Mouse (Mus musculus) heart, postnatal 0 days (tissue): ENCODE measurements at regions not wholly inside any gene's neighbourhood (a gene's known extent, or its start where the extent isn't known, plus 50 kb on each side); places are given as distances from the start of the nearest gene placed in this dataset.

ENCODE experiments used
- ATAC-seq: fragments of 200-750 bp; cut with Nextera tagmentation; 2 replicates; pipeline ENCODE4 v1.8.0; 2017; ENCODE audit warnings: low read depth, moderate number of reproducible peaks, moderate library complexity; ENCODE audit not compliant: insufficient read depth
- DNase-seq: peaks from one replicate; pipeline ENCODE4 v3.0.0-alpha.2; 2016; ENCODE audit warnings: low spot score
- H3K27ac ChIP-seq: fragments of 300-500 bp; sonication (generic); 2 replicates; pipeline ENCODE4 v1.5.1; 2014; ENCODE audit warnings: low read depth, mild to moderate bottlenecking
- H3K27me3 ChIP-seq: fragments of 300-500 bp; sonication (generic); 2 replicates; pipeline ENCODE4 v1.6.1; 2014; ENCODE audit warnings: low read length, mixed read lengths; ENCODE audit not compliant: control insufficient read depth, insufficient read depth
- H3K36me3 ChIP-seq: fragments of 300-500 bp; sonication (generic); replicated peaks from 2 replicates; pipeline ENCODE4 v1.6.1; 2014; ENCODE audit warnings: low read length, mixed read lengths; ENCODE audit not compliant: control insufficient read depth, insufficient read depth
- H3K4me1 ChIP-seq: fragments of 300-500 bp; sonication (generic); 2 replicates; pipeline ENCODE4 v1.6.1; 2014; ENCODE audit warnings: antibody characterized with exemption; ENCODE audit not compliant: control insufficient read depth, insufficient read depth
- H3K4me2 ChIP-seq: fragments of 300-500 bp; sonication (generic); 2 replicates; pipeline ENCODE4 v1.6.1; 2014; ENCODE audit warnings: low read depth, mild to moderate bottlenecking, low read length, moderate library complexity
- H3K4me3 ChIP-seq: fragments of 300-500 bp; sonication (generic); 2 replicates; pipeline ENCODE4 v1.5.1; 2014; ENCODE audit warnings: low read depth, low read length
- H3K9ac ChIP-seq: fragments of 300-500 bp; sonication (generic); replicated peaks from 2 replicates; pipeline ENCODE4 v1.6.1; 2014; ENCODE audit warnings: low read depth, low read length, mixed read lengths
- H3K9me3 ChIP-seq: fragments of 300-500 bp; sonication (generic); replicated peaks from 2 replicates; pipeline ENCODE4 v1.6.1; 2016; ENCODE audit warnings: low read length; ENCODE audit not compliant: control insufficient read depth
- CTCF ChIP-seq: IDR thresholded peaks from 2 replicates; pipeline ENCODE4 v1.5.1; 2016; ENCODE audit warnings: antibody characterized with exemption, control low read depth, low read depth
- EP300 ChIP-seq: IDR thresholded peaks from 2 replicates; pipeline ENCODE4 v1.6.1; 2016; ENCODE audit warnings: antibody characterized with exemption, low read depth
- WGBS: fragments of 180-500 bp; shearing (Covaris S2); extraction: QIAGEN DNeasy Blood & Tissue Kit; methylation state at CpG from one replicate; pipeline ENCODE4 v1.1.7; 2014; 5-methylcytosine and 5-hydroxymethylcytosine counted together

- H3K4me2 ChIP-seq = no peak overlapping the region
- no peak overlapping the region for H3K9ac ChIP-seq
- no peaks in the 10 kb centered on the region for H3K4me1 ChIP-seq
- TF ChIP-seq EP300 (no peak), CTCF (no peak)
- WGBS = 71% methylated on average over 8 of the region's 8 CpGs
- H3K36me3 ChIP-seq = no peaks in the 10 kb centered on the region
- ATAC-seq (no peak), DNase-seq (no peak)
- no peak overlapping the region for H3K27ac ChIP-seq
- no peak overlapping the region for H3K4me3 ChIP-seq
- no peaks in the 10 kb centered on the region for H3K9me3 ChIP-seq
- no peaks in the 10 kb centered on the region for H3K27me3 ChIP-seq
These were observed 160.9 kb upstream of the Mphosph6 start for GRCm38 (mm10) chr8:117962666-117963065.

GRCm38 (mm10) chr8:117959501-117959900 lies 157.8 kb upstream of the Mphosph6 start:
- Histone ChIP-seq H3K9ac (no peak overlapping the region), H3K4me2 (no peak overlapping the region), H3K36me3 (no peaks in the 10 kb centered on the region), H3K4me3 (no peak overlapping the region), H3K27me3 (0 out of 2 replicates have a peak, but pooled peaks cover 5% of the 10 kb centered on the region), H3K9me3 (no peaks in the 10 kb centered on the region), H3K27ac (no peak overlapping the region), H3K4me1 (no peaks in the 10 kb centered on the region)
- ATAC-seq = no peak
- 71% methylated on average over 8 of the region's 8 CpGs for WGBS
- DNase-seq = no peak
- TF ChIP-seq EP300 (no peak), CTCF (no peak)

- H3K4me1 ChIP-seq = no peaks in the 10 kb centered on the region
- H3K9ac ChIP-seq = no peak overlapping the region
- H3K9me3 ChIP-seq = no peaks in the 10 kb centered on the region
- H3K27me3 ChIP-seq = 0 out of 2 replicates have a peak, but pooled peaks cover 7% of the 10 kb centered on the region
- 31% methylated on average over 3 of the region's 3 CpGs for WGBS
- no peak overlapping the region for H3K4me2 ChIP-seq
- TF ChIP-seq EP300 (no peak), CTCF (0 out of 2 replicates have a peak, but pooled peaks have one; percentile 9)
- ATAC-seq = no peak
- no peak overlapping the region for H3K4me3 ChIP-seq
- no peaks in the 10 kb centered on the region for H3K36me3 ChIP-seq
- no peak overlapping the region for H3K27ac ChIP-seq
- DNase-seq = no peak
These were observed 157.2 kb upstream of the Mphosph6 start for GRCm38 (mm10) chr8:117958914-117959313.

GRCm38 (mm10) chr8:117951656-117952055 lies 149.9 kb upstream of the Mphosph6 start:
- H3K36me3 ChIP-seq = no peaks in the 10 kb centered on the region
- no peak overlapping the region for H3K9ac ChIP-seq
- WGBS = 33% methylated on average over 5 of the region's 5 CpGs
- H3K27ac ChIP-seq = no peak overlapping the region
- TF ChIP-seq EP300 (no peak), CTCF (no peak)
- no peak overlapping the region for H3K4me2 ChIP-seq
- no peaks in the 10 kb centered on the region for H3K9me3 ChIP-seq
- H3K4me3 ChIP-seq = no peak overlapping the region
- ATAC-seq = no peak
- H3K4me1 ChIP-seq = peaks cover 3% of the 10 kb centered on the region
- DNase-seq = no peak
- H3K27me3 ChIP-seq = 0 out of 2 replicates have a peak, but pooled peaks cover 7% of the 10 kb centered on the region

DNA sequence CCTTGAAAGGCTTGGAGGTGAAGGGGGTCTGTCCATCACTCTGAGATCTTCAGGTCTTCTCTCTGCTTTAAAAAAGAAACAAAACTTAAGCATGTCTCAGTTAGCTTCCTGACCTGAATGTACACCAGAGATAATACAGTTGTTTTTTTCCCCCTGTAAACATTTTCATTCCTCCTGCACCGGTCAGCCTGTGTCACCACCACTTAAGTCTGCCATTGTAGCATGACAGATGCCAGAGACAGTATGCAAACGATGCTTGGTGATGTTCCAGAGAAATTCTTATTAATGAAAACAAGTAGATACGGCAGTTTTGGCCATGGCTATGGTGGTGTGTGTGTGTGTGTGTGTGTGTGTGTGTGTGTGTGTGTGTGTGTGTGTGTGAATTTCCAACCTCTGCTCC lies 144.8 kb upstream of the Mphosph6 start:
- Histone ChIP-seq H3K4me2 (no peak overlapping the region), H3K4me1 (peaks cover 4% of the 10 kb centered on the region), H3K9me3 (no peaks in the 10 kb centered on the region), H3K36me3 (no peaks in the 10 kb centered on the region), H3K27me3 (no peaks in the 10 kb centered on the region), H3K27ac (0 out of 2 replicates have a peak overlapping the region, but pooled peaks have one; percentile 13), H3K4me3 (no peak overlapping the region), H3K9ac (no peak overlapping the region)
- ATAC-seq (peak; percentile 75), DNase-seq (peak; percentile 18)
- WGBS = 10% methylated on average over 3 of the region's 3 CpGs
- TF ChIP-seq EP300 (no peak), CTCF (no peak)

DNA sequence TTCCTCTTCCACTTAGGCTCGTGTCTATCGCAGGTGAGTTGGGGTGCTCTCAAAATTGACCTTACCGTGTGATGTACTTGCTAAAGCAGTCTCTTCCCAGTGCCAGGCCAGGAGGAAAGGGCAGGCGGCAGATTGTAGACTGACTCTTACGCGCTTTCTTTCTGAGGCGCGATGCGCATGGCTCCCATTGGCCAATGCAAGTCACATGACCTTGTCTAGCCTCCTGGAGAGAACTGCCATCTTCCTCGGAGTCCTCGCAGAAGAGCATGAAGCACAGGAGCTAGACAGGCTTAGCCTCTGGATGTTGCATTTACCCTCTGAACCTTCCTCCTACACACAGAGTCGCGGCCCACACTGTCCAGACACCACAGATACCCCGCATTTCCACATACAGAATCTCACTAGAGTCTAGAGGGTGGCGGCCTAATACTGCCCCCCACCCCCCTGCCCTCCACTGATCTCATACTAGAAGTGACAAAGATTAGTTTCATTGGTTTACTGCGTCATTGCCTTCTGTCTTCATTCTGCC lies 132.9 kb upstream of the Mphosph6 start:
- ATAC-seq (peak; percentile 30), DNase-seq (no peak)
- Histone ChIP-seq H3K4me1 (peaks cover 7% of the 10 kb centered on the region), H3K9ac (no peak overlapping the region), H3K36me3 (no peaks in the 10 kb centered on the region), H3K4me3 (no peak overlapping the region), H3K9me3 (no peaks in the 10 kb centered on the region), H3K27ac (no peak overlapping the region; the same call in 1 of the 2 replicates), H3K4me2 (no peak overlapping the region), H3K27me3 (peaks cover 6% of the 10 kb centered on the region; the same call in 1 of the 2 replicates)
- TF ChIP-seq CTCF = no peak
- TF ChIP-seq EP300 = no peak
- WGBS = 83% methylated on average over 16 of the region's 16 CpGs
